Comparison of ENCODE assay signal across 14 mouse cellular contexts in genomic region chr5:22247850-22248249, GRCm38 (mm10).
DNase-seq lines count a peak whose midpoint lies in the region; ATAC-seq and TF ChIP-seq lines count a peak whose summit lies in the region.
"Had no signal": no experiment of that assay in that cellular context is flagged by ENCODE, and none has a peak within 500 bp of the region (broad histone marks: within the 10 kb centered on the region; RNA-seq: fewer than 3 reads in every experiment).

No protein-coding gene starts in this region.

- no peak for DNase-seq in hindbrain, embryonic 10.5 days (ENCODE audit: low spot score)
- DNase-seq in cerebellum, adult 8-10 months = peak; percentile 51
- peak; percentile 80 for DNase-seq in hindbrain, postnatal 0 days (ENCODE audit: low spot score)
- DNase-seq in gastrocnemius, postnatal 14 days = no peak
- no peak for DNase-seq in lung, postnatal 10 days
- DNase-seq: layer of hippocampus, postnatal 36 days; lung, postnatal 36 days; thymus, adult 18-20 months had no signal

- H3K9ac ChIP-seq in hindbrain, embryonic 15.5 days = no peak overlapping the region
- no peak overlapping the region for H3K9ac ChIP-seq in hindbrain, postnatal 0 days (replicated peaks; ENCODE audit: low read length)
- H3K9ac ChIP-seq: heart, embryonic 13.5 days; liver, embryonic 15.5 days; midbrain, embryonic 12.5 days; neural tube, embryonic 12.5 days had no signal

- intact Hi-C loops in gastrocnemius, postnatal 14 days (cut with DNase I; ENCODE audit: low total_unique reads) = no loop called here

- H3K4me3 ChIP-seq in hindbrain, embryonic 15.5 days = no peak overlapping the region
- no peak overlapping the region for H3K4me3 ChIP-seq in hindbrain, embryonic 10.5 days
- no peak overlapping the region for H3K4me3 ChIP-seq in hindbrain, postnatal 0 days (ENCODE audit: low read length)
- H3K4me3 ChIP-seq: heart, embryonic 13.5 days; liver, embryonic 15.5 days; midbrain, embryonic 12.5 days; neural tube, embryonic 12.5 days had no signal

- H3K4me2 ChIP-seq in hindbrain, embryonic 15.5 days = no peak overlapping the region
- H3K4me2 ChIP-seq in hindbrain, postnatal 0 days (ENCODE audit: low read depth, low read length) = peak overlapping the region; percentile 21; the same call in 1 of the 2 replicates
- H3K4me2 ChIP-seq: heart, embryonic 13.5 days; liver, embryonic 15.5 days; midbrain, embryonic 12.5 days; neural tube, embryonic 12.5 days had no signal

- peak overlapping the region; percentile 41 for H3K27ac ChIP-seq in hindbrain, embryonic 15.5 days (replicated peaks)
- no peak overlapping the region for H3K27ac ChIP-seq in hindbrain, embryonic 10.5 days
- peak overlapping the region; percentile 45; the same call in 1 of the 2 replicates for H3K27ac ChIP-seq in hindbrain, postnatal 0 days
- H3K27ac ChIP-seq: heart, embryonic 13.5 days; liver, embryonic 15.5 days; midbrain, embryonic 12.5 days; neural tube, embryonic 12.5 days had no signal

- no peaks in the 10 kb centered on the region for H3K36me3 ChIP-seq in hindbrain, embryonic 15.5 days
- H3K36me3 ChIP-seq in hindbrain, embryonic 10.5 days = no peaks in the 10 kb centered on the region
- no peaks in the 10 kb centered on the region for H3K36me3 ChIP-seq in hindbrain, postnatal 0 days (ENCODE audit: insufficient read depth, low read length)
- H3K36me3 ChIP-seq: heart, embryonic 13.5 days; liver, embryonic 15.5 days; midbrain, embryonic 12.5 days; neural tube, embryonic 12.5 days had no signal

- ATAC-seq in hindbrain, embryonic 15.5 days (ENCODE audit: low FRiP score, low read depth) = peak; percentile 81
- peak; percentile 78 for ATAC-seq in cerebellum, adult (ENCODE audit: insufficient number of reproducible peaks, low FRiP score, low TSS enrichment)
- ATAC-seq in hindbrain, postnatal 0 days = peak; percentile 89

- 32% methylated on average over 6 of the region's 6 CpGs for WGBS in hindbrain, embryonic 15.5 days
- 72% methylated on average over 6 of the region's 6 CpGs for WGBS in hindbrain, embryonic 10.5 days
- WGBS in hindbrain, postnatal 0 days = 25% methylated on average over 6 of the region's 6 CpGs

- no peak for TF ChIP-seq CTCF in hindbrain, postnatal 0 days (IDR thresholded peaks at IDR 0.05; ENCODE audit: low read depth)

- peaks cover 18% of the 10 kb centered on the region for H3K4me1 ChIP-seq in hindbrain, embryonic 15.5 days (replicated peaks)
- H3K4me1 ChIP-seq in hindbrain, embryonic 10.5 days (replicated peaks) = 0 out of 2 replicates have a peak, but pooled peaks cover 4% of the 10 kb centered on the region
- 0 out of 2 replicates have a peak, but pooled peaks cover 6% of the 10 kb centered on the region for H3K4me1 ChIP-seq in hindbrain, postnatal 0 days (ENCODE audit: insufficient read depth, low read length)
- H3K4me1 ChIP-seq: heart, embryonic 13.5 days; liver, embryonic 15.5 days; neural tube, embryonic 12.5 days had no signal

- H3K9me3 ChIP-seq in hindbrain, embryonic 15.5 days = no peaks in the 10 kb centered on the region
- no peaks in the 10 kb centered on the region for H3K9me3 ChIP-seq in hindbrain, embryonic 10.5 days
- H3K9me3 ChIP-seq in hindbrain, postnatal 0 days (ENCODE audit: low read length) = no peaks in the 10 kb centered on the region
- H3K9me3 ChIP-seq: heart, embryonic 13.5 days; liver, embryonic 15.5 days; midbrain, embryonic 12.5 days; neural tube, embryonic 12.5 days had no signal

- no peaks in the 10 kb centered on the region for H3K27me3 ChIP-seq in hindbrain, embryonic 15.5 days
- no peaks in the 10 kb centered on the region for H3K27me3 ChIP-seq in hindbrain, embryonic 10.5 days (ENCODE audit: insufficient read depth, poor library complexity, severe bottlenecking)
- H3K27me3 ChIP-seq in hindbrain, postnatal 0 days (ENCODE audit: insufficient read depth, low read length) = no peaks in the 10 kb centered on the region
- H3K27me3 ChIP-seq: heart, embryonic 13.5 days; liver, embryonic 15.5 days; midbrain, embryonic 12.5 days; neural tube, embryonic 12.5 days had no signal

Comparison
In these comparisons a context has a peak if more than half of its experiments do, and no peak if none do; other contexts are left out.
1. DNase-seq: peak in cerebellum, adult 8-10 months (single experiment) and hindbrain, postnatal 0 days (single experiment); none in hindbrain, embryonic 10.5 days (single experiment), gastrocnemius, postnatal 14 days (single experiment) and lung, postnatal 10 days (single experiment).
2. Peak in every context shown above with its lines, with median percentiles within 50 percentile points of each other: ATAC-seq.